Mouse (Mus musculus): ENCODE results near the gene Mfsd14b.

- TF ChIP-seq CTCF (IDR thresholded peaks at IDR 0.05; ENCODE audit: extremely low read depth, insufficient read length, insufficient replicate concordance, low read depth, low read length), result no peak
- no peak for TF ChIP-seq POLR2A (IDR thresholded peaks at IDR 0.05; ENCODE audit: low read depth, low read length)
Measured at GRCm38 (mm10) chr13:65113239-65113638, 464 bp upstream of the Mfsd14b start.
